ENCODE assay signal across 18 mouse cellular contexts in the genomic region with DNA sequence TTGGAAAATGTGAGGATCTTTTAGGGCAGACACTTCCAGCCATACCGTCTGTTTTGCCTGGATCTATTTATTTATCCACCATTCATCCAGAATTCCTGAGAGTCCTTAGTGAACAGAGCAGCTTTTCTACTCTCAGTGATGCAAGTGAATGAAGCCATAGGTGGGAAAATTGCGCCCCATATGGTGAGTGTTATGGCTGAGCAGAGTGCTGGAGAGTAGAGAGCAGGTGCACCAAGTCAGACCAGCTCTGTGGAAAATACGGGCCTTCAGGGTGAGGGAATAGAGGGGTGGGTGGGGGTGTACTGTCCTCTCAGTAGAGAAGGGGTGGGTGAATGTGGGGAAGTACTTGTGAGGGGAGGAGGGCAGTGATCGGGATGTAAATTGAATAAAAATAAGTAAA.
"Had no signal": no experiment of that assay in that cellular context is flagged by ENCODE, and none has a peak within 500 bp of the region (broad histone marks: within the 10 kb centered on the region; RNA-seq: fewer than 3 reads in every experiment).

No protein-coding gene starts in this region.

- H3K27me3 ChIP-seq: midbrain, embryonic 12.5 days; neural tube, embryonic 12.5 days; neural tube, embryonic 15.5 days had no signal

- H3K4me3 ChIP-seq: midbrain, embryonic 10.5 days; midbrain, embryonic 12.5 days; myocyte; neural tube, embryonic 12.5 days; neural tube, embryonic 15.5 days had no signal

- H3K9me3 ChIP-seq: midbrain, embryonic 10.5 days; midbrain, embryonic 12.5 days; neural tube, embryonic 12.5 days; neural tube, embryonic 15.5 days had no signal

- DNase-seq: lung, adult 18-20 months; lung, embryonic 14.5 days; lung, postnatal 10 days; lung, postnatal 4 days; midbrain, embryonic 14.5 days; right cerebral cortex, adult 18-20 months; right cerebral cortex, postnatal 25 days; right cerebral cortex, postnatal 4 days; spleen, adult 18-20 months; thymus, adult 18-20 months; thymus, postnatal 14 days; thymus, postnatal 36 days had no signal

- H3K36me3 ChIP-seq: midbrain, embryonic 10.5 days; midbrain, embryonic 12.5 days; neural tube, embryonic 12.5 days; neural tube, embryonic 15.5 days had no signal

- H3K4me2 ChIP-seq: lung, embryonic 14.5 days; midbrain, embryonic 12.5 days; neural tube, embryonic 12.5 days; neural tube, embryonic 15.5 days had no signal

- H3K4me1 ChIP-seq: midbrain, embryonic 10.5 days; midbrain, embryonic 12.5 days; neural tube, embryonic 12.5 days; neural tube, embryonic 15.5 days had no signal

- H3K9ac ChIP-seq: lung, embryonic 14.5 days; midbrain, embryonic 12.5 days; neural tube, embryonic 12.5 days; neural tube, embryonic 15.5 days had no signal

- ATAC-seq: midbrain, embryonic 16.5 days had no signal

- H3K27ac ChIP-seq: midbrain, embryonic 10.5 days; midbrain, embryonic 12.5 days; neural tube, embryonic 12.5 days; neural tube, embryonic 15.5 days had no signal
